Mouse (Mus musculus) forebrain, embryonic 12.5 days (tissue): ENCODE measurements at regions not wholly inside any gene's neighbourhood (a gene's known extent, or its start where the extent isn't known, plus 50 kb on each side); places are given as distances from the start of the nearest gene placed in this dataset.

ENCODE experiments used
- ATAC-seq: fragments of 200-750 bp; cut with Nextera tagmentation; 2 replicates; pipeline ENCODE4 v1.8.0; 2017; ENCODE audit warnings: moderate TSS enrichment; ENCODE audit not compliant: low FRiP score
- H3K27ac ChIP-seq: fragments of 300-500 bp; sonication (generic); 2 replicates; pipeline ENCODE4 v1.5.1; 2016; ENCODE audit warnings: mild to moderate bottlenecking
- H3K27me3 ChIP-seq: fragments of 300-500 bp; sonication (generic); 2 replicates; pipeline ENCODE4 v1.6.1; 2016; ENCODE audit warnings: mild to moderate bottlenecking
- H3K36me3 ChIP-seq: fragments of 300-500 bp; sonication (generic); replicated peaks from 2 replicates; pipeline ENCODE4 v1.6.1; 2016; ENCODE audit warnings: mild to moderate bottlenecking
- H3K4me1 ChIP-seq: fragments of 300-500 bp; sonication (generic); 2 replicates; pipeline ENCODE4 v1.6.1; 2016
- H3K4me2 ChIP-seq: fragments of 300-500 bp; sonication (generic); 2 replicates; pipeline ENCODE4 v1.6.1; 2016; ENCODE audit warnings: mild to moderate bottlenecking, moderate library complexity
- H3K4me3 ChIP-seq: fragments of 300-500 bp; sonication (generic); replicated peaks from 2 replicates; pipeline ENCODE4 v1.5.1; 2016; ENCODE audit warnings: mild to moderate bottlenecking
- H3K9ac ChIP-seq: fragments of 300-500 bp; sonication (generic); 2 replicates; pipeline ENCODE4 v1.6.1; 2016; ENCODE audit warnings: mild to moderate bottlenecking
- H3K9me3 ChIP-seq: fragments of 300-500 bp; sonication (generic); 2 replicates; pipeline ENCODE4 v1.6.1; 2016
- WGBS: fragments of 180-500 bp; shearing (Covaris S2); methylation state at CpG from one replicate; pipeline ENCODE4 v1.1.7; 2016; 5-methylcytosine and 5-hydroxymethylcytosine counted together

GRCm38 (mm10) chr7:116808475-116808874, 304.3 kb downstream of the Nucb2 start:
- no peaks in the 10 kb centered on the region for H3K27me3 ChIP-seq
- WGBS: 20% methylated on average over 3 of the region's 3 CpGs
- 0 out of 2 replicates have a peak overlapping the region, but pooled peaks have one; percentile 50 for H3K27ac ChIP-seq
- no peak overlapping the region for H3K4me2 ChIP-seq
- no peaks in the 10 kb centered on the region for H3K9me3 ChIP-seq
- ATAC-seq: 0 out of 2 replicates have a peak, but pooled peaks have one; percentile 51
- peaks cover 9% of the 10 kb centered on the region; the same call in 1 of the 2 replicates for H3K4me1 ChIP-seq
- no peak overlapping the region for H3K4me3 ChIP-seq
- H3K36me3 ChIP-seq: no peaks in the 10 kb centered on the region
- H3K9ac ChIP-seq: no peak overlapping the region

GRCm38 (mm10) chr7:116816494-116816893, 312.3 kb downstream of the Nucb2 start:
- Histone ChIP-seq H3K4me3 (no peak overlapping the region), H3K4me1 (no peaks in the 10 kb centered on the region), H3K9ac (no peak overlapping the region), H3K27ac (no peak overlapping the region), H3K27me3 (no peaks in the 10 kb centered on the region), H3K4me2 (no peak overlapping the region), H3K36me3 (no peaks in the 10 kb centered on the region), H3K9me3 (no peaks in the 10 kb centered on the region)
- 94% methylated on average over 2 of the region's 2 CpGs for WGBS
- ATAC-seq: no peak

- H3K36me3 ChIP-seq: no peaks in the 10 kb centered on the region
- H3K9ac ChIP-seq: no peak overlapping the region
- H3K27me3 ChIP-seq: no peaks in the 10 kb centered on the region
- no peak for ATAC-seq
- H3K27ac ChIP-seq: no peak overlapping the region
- H3K4me3 ChIP-seq: no peak overlapping the region
- H3K4me2 ChIP-seq: no peak overlapping the region
- no peaks in the 10 kb centered on the region for H3K4me1 ChIP-seq
- H3K9me3 ChIP-seq: no peaks in the 10 kb centered on the region
- 86% methylated on average over 7 of the region's 7 CpGs for WGBS
Observed at GRCm38 (mm10) chr7:116817991-116818390, 313.8 kb downstream of the Nucb2 start.

DNA sequence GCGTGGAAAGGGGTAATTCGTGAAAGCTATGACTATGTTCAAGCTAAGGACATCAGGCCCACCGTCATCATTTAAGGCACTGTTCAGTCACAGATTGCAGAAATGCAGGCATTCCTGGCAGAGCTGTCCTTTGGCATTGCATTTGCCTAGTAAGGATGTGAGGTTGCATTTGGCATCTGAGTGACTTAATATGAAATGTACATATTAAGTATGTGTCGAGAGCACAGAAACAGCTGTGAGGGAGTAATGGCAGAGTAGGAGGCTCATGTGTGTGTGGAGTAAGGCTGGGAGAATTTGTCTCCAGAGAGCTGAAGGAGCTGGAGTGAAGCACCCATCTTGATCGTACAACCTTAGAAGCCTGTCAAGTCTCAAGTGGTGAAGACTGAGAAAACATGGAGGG, 316.4 kb downstream of the Nucb2 start:
- Histone ChIP-seq H3K4me3 (no peak overlapping the region), H3K36me3 (no peaks in the 10 kb centered on the region), H3K9me3 (no peaks in the 10 kb centered on the region), H3K4me1 (no peaks in the 10 kb centered on the region), H3K27me3 (no peaks in the 10 kb centered on the region), H3K9ac (no peak overlapping the region), H3K4me2 (no peak overlapping the region), H3K27ac (no peak overlapping the region)
- ATAC-seq: no peak
- WGBS: 88% methylated on average over 5 of the region's 5 CpGs

DNA sequence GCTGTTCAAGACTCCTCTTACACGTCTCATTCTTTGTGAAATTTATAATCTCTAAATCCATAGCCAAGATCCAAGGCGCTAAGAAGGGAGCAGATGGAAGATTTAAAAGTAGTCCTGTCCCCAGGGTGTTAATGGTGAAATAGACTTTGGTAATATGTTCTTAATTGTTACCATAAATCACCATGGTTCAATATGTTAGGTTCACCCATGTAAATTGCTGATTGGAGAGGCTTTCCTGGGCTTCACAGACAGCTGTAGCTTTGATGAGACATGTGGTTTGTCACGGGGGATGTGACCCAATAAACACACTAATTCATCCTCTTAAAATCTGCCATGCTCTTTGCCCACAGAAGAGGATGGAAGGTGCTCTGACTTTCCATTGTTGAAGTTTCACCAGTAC, 338.7 kb downstream of the Nucb2 start:
- no peak overlapping the region for H3K4me3 ChIP-seq

GRCm38 (mm10) chr7:116847846-116848730, 343.9 kb downstream of the Nucb2 start:
- Histone ChIP-seq H3K9ac (no peak overlapping the region), H3K27ac (no peak overlapping the region), H3K27me3 (no peaks in the 10 kb centered on the region), H3K4me1 (no peaks in the 10 kb centered on the region), H3K36me3 (no peaks in the 10 kb centered on the region), H3K4me2 (no peak overlapping the region), H3K4me3 (no peak overlapping the region), H3K9me3 (no peaks in the 10 kb centered on the region)
- no peak for ATAC-seq
- WGBS: 69% methylated on average over 17 of the region's 17 CpGs

More for the DNA sequence above, 338.7 kb downstream of the Nucb2 start:
- WGBS: 66% methylated on average over 3 of the region's 3 CpGs
- H3K36me3 ChIP-seq: no peaks in the 10 kb centered on the region
- H3K27ac ChIP-seq: no peak overlapping the region
- H3K9me3 ChIP-seq: no peaks in the 10 kb centered on the region
- no peak overlapping the region for H3K4me2 ChIP-seq
- H3K27me3 ChIP-seq: no peaks in the 10 kb centered on the region
- no peak for ATAC-seq
- no peaks in the 10 kb centered on the region for H3K4me1 ChIP-seq
- H3K9ac ChIP-seq: no peak overlapping the region

GRCm38 (mm10) chr7:116853351-116853750, 349.2 kb downstream of the Nucb2 start:
- Histone ChIP-seq H3K27me3 (no peaks in the 10 kb centered on the region), H3K4me3 (no peak overlapping the region), H3K4me2 (no peak overlapping the region), H3K4me1 (no peaks in the 10 kb centered on the region), H3K9me3 (no peaks in the 10 kb centered on the region), H3K27ac (no peak overlapping the region), H3K36me3 (no peaks in the 10 kb centered on the region), H3K9ac (no peak overlapping the region)
- WGBS: 96% methylated on average over 3 of the region's 3 CpGs
- no peak for ATAC-seq

DNA sequence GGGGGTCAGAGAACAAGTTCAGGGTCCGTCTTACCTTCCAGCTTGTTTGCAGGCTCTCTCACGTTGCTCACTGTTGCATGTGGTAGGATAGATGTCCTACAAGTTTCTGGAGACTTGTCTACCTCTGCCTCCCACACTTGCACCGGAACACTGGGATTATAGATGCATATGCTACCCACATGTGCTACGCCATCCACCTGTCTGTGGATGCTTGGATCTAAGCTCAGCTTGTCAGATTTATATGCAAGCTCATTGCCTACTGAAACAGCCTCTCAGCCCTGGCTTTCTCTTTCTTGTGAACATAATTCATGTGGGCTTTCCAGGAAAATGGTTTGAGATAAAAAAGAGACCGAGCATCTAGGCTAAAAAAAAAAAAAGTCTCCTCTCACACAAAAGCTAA, 353.0 kb downstream of the Nucb2 start:
- H3K4me1 ChIP-seq: no peaks in the 10 kb centered on the region
- no peaks in the 10 kb centered on the region for H3K9me3 ChIP-seq
- H3K4me3 ChIP-seq: no peak overlapping the region
- H3K36me3 ChIP-seq: no peaks in the 10 kb centered on the region
- 77% methylated on average over 5 of the region's 5 CpGs for WGBS
- ATAC-seq: no peak
- no peak overlapping the region for H3K27ac ChIP-seq
- no peak overlapping the region for H3K4me2 ChIP-seq
- H3K27me3 ChIP-seq: no peaks in the 10 kb centered on the region
- no peak overlapping the region for H3K9ac ChIP-seq

- no peak overlapping the region for H3K4me3 ChIP-seq
- no peaks in the 10 kb centered on the region for H3K36me3 ChIP-seq
- H3K9me3 ChIP-seq: no peaks in the 10 kb centered on the region
- no peaks in the 10 kb centered on the region for H3K4me1 ChIP-seq
- 73% methylated on average over 4 of the region's 4 CpGs for WGBS
- no peak overlapping the region for H3K4me2 ChIP-seq
- no peak for ATAC-seq
- H3K27ac ChIP-seq: no peak overlapping the region
- no peak overlapping the region for H3K9ac ChIP-seq
- no peaks in the 10 kb centered on the region for H3K27me3 ChIP-seq
Observed at GRCm38 (mm10) chr7:116857744-116858143, 353.6 kb downstream of the Nucb2 start.

DNA sequence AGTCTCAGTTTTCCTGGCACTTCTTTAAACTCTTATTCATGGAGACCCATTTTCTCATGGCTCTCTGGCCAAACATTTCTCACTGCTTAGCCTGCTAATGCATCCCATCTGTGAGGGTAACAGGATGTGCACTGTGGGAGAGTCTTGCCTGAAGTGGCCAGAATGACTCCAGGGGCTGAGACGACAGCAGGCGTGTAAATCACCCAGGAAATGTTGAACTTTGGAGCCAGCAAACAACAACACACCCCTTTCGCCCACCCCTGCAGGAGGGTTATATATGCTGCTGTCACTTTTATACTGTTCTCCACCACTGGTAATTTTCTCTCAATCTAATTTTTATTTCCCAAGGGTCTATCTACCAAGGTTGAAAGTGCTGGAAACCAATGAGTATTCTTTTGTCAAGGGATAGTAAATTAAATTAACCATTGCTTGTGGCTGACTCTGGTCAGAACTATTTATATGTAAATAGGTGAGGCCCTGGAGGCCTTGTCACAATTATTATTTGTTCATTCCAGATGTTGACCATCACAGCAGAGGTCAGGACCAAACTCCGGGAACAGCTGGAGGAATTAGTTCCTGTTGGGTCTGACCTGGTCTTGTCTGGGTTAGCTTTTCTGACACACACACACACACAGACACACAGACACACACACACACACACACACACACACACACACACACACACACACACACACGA, 378.2 kb downstream of the Nucb2 start:
- H3K27ac ChIP-seq: no peak overlapping the region
- 79% methylated on average over 5 of the region's 5 CpGs for WGBS
- H3K27me3 ChIP-seq: no peaks in the 10 kb centered on the region
- H3K9ac ChIP-seq: no peak overlapping the region
- no peak for ATAC-seq
- H3K4me3 ChIP-seq: no peak overlapping the region
- H3K4me2 ChIP-seq: no peak overlapping the region
- no peaks in the 10 kb centered on the region for H3K9me3 ChIP-seq
- no peaks in the 10 kb centered on the region for H3K36me3 ChIP-seq
- H3K4me1 ChIP-seq: no peaks in the 10 kb centered on the region

- H3K9me3 ChIP-seq: no peaks in the 10 kb centered on the region
- WGBS: 75% methylated on average over 6 of the region's 6 CpGs
- no peak overlapping the region for H3K27ac ChIP-seq
- no peaks in the 10 kb centered on the region for H3K27me3 ChIP-seq
- H3K4me1 ChIP-seq: no peaks in the 10 kb centered on the region
- no peaks in the 10 kb centered on the region for H3K36me3 ChIP-seq
- H3K9ac ChIP-seq: no peak overlapping the region
- H3K4me3 ChIP-seq: no peak overlapping the region
- ATAC-seq: no peak
- H3K4me2 ChIP-seq: no peak overlapping the region
Observed at GRCm38 (mm10) chr7:116893846-116894245, 389.7 kb downstream of the Nucb2 start.

- no peak for ATAC-seq
- Histone ChIP-seq H3K27me3 (no peaks in the 10 kb centered on the region), H3K27ac (no peak overlapping the region), H3K4me3 (no peak overlapping the region), H3K4me2 (no peak overlapping the region), H3K9ac (no peak overlapping the region), H3K36me3 (no peaks in the 10 kb centered on the region), H3K4me1 (no peaks in the 10 kb centered on the region), H3K9me3 (no peaks in the 10 kb centered on the region)
- WGBS: 60% methylated on average over 6 of the region's 6 CpGs
Observed at GRCm38 (mm10) chr7:116915797-116916196, 411.6 kb downstream of the Nucb2 start.
